Mouse (Mus musculus): Measurements from ENCODE around the gene Prrc2c. TPM values are rescaled to one million over a fixed set of nuclear protein-coding genes. Genes with fewer than 3 reads are reported as not detected.
"Not testable (repeated sequence)": the region's sequence is repeated elsewhere in the genome, so short reads cannot be mapped to it uniquely, and the experiment has no call there.

Gene Prrc2c
- polyA plus RNA-seq, 1 experiment from 2014 or later, result 156 TPM

DNA sequence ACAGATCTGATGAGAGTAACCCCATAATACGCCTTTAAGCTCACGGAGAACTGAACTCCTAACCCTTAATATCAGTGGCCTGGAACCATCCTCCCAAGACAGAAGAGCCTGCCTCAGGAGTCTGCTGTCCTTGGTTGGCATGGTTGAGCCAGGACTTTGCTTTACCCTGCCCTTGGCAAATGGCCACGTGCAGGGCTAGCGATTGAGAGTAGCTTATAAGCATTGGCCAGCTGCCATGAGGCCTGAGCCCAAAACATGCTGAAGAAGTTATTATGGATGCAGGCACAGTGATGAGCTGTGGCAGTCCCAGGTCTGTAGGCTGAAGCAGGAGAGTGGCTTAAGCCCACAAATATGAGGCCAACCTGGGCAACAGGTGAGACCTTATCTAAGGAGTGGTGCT is 112.5 kb downstream of the Prrc2c start:
- H3K4me3 ChIP-seq; H3K36me3 ChIP-seq (replicated peaks); H3K27ac ChIP-seq (replicated peaks); H3K4me1 ChIP-seq; H3K27me3 ChIP-seq (replicated peaks; ENCODE audit: low read depth, poor library complexity, severe bottlenecking); DNase-seq (ENCODE audit: low spot score); H3K9me3 ChIP-seq: not testable (repeated sequence)
- WGBS, result 86% methylated on average over 4 of the region's 4 CpGs

DNA sequence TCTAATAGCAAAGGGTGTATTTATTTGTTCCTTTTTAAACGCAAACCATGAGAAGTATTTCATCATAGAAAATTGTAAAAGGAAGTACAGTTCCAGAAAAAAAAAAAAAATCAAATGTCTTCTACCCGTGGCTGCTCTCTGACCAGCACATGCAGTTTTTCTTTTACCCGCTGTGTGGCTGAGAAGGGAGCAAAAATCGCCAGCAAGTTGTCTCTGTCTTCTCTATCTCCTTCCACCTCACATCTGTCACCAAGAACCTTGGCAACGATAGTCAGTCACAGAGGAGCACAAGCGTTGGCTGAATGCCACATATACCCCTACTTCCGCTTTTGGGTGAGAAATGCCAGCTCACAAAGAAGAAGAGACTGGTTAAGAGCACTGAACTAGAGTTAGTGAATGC is 115.1 kb downstream of the Prrc2c start:
- Histone ChIP-seq H3K9me3 (no peaks in the 10 kb centered on the region), H3K27me3 (replicated peaks; ENCODE audit: low read depth, poor library complexity, severe bottlenecking) (no peaks in the 10 kb centered on the region), H3K27ac (replicated peaks) (no peak overlapping the region), H3K4me3 (no peak overlapping the region), H3K36me3 (replicated peaks) (no peaks in the 10 kb centered on the region), H3K4me1 (peaks cover 7% of the 10 kb centered on the region)
- no peak for DNase-seq (ENCODE audit: low spot score)
- 78% methylated on average over 7 of the region's 7 CpGs for WGBS

DNA sequence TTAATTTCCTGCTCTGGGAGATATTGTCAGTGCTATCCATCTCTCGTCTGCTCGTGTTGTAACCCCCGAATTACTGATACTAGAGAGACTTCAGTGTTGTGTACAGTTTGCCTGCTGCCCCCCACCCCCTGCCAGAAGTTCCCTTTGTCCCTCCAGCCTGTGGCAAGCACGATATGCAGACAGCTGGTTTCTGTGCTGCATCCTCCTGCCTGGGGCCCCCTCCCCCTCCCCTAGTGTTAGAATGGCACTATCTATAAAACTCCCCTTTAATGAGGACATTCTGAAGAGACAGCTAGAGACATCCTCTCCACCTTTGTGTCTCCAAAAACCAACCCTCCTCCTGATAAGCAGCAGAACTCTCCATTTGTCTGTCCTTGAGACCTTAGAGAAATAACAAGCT is 116.5 kb downstream of the Prrc2c start:
- no peak overlapping the region for H3K27ac ChIP-seq (replicated peaks)
- H3K27me3 ChIP-seq (replicated peaks; ENCODE audit: low read depth, poor library complexity, severe bottlenecking), result no peaks in the 10 kb centered on the region
- H3K9me3 ChIP-seq, result no peaks in the 10 kb centered on the region
- DNase-seq (ENCODE audit: low spot score), result no peak
- H3K4me3 ChIP-seq, result no peak overlapping the region
- no peaks in the 10 kb centered on the region for H3K36me3 ChIP-seq (replicated peaks)
- 48% methylated on average over 4 of the region's 4 CpGs for WGBS
- H3K4me1 ChIP-seq, result peaks cover 7% of the 10 kb centered on the region

Small RNAs within 50 kb of the gene (microRNA-seq; reads per million reads assigned to microRNA genes)
- not detected for gene Gm27616

Other genes starting within 250 kb of the Prrc2c start
- 33.7 and 37.4 TPM in 2 replicates for gene Mettl13, start 192.0 kb downstream of the Prrc2c start, polyA plus RNA-seq (2016; fragmentation: Nextera tagmentation; extraction: Ambion mirVana)
- 51.4 and 54.7 TPM in 2 replicates for gene Vamp4, start 170.0 kb downstream of the Prrc2c start, polyA plus RNA-seq (2016; fragmentation: Nextera tagmentation; extraction: Ambion mirVana)
- not detected in 2 replicates for gene Myoc, start 101.4 kb downstream of the Prrc2c start, polyA plus RNA-seq (2016; fragmentation: Nextera tagmentation; extraction: Ambion mirVana)
- gene Myocos, start 82.3 kb downstream of the Prrc2c start, polyA plus RNA-seq (2016; fragmentation: Nextera tagmentation; extraction: Ambion mirVana), result not detected in 2 replicates
- 0.09 TPM in 1 of 2 replicates, not detected in the other for gene Fmo4, start 73.4 kb upstream of the Prrc2c start, polyA plus RNA-seq (2016; fragmentation: Nextera tagmentation; extraction: Ambion mirVana)
- 4.3 and 4.9 TPM in 2 replicates for gene Fmo1, start 126.1 kb upstream of the Prrc2c start, polyA plus RNA-seq (2016; fragmentation: Nextera tagmentation; extraction: Ambion mirVana)
- not detected in 2 replicates for gene Fmo2, start 158.2 kb upstream of the Prrc2c start, polyA plus RNA-seq (2016; fragmentation: Nextera tagmentation; extraction: Ambion mirVana)
- not detected in 2 replicates for gene Fmo6, start 197.0 kb upstream of the Prrc2c start, polyA plus RNA-seq (2016; fragmentation: Nextera tagmentation; extraction: Ambion mirVana)
- not detected in 2 replicates for gene Fmo3, start 244.0 kb upstream of the Prrc2c start, polyA plus RNA-seq (2016; fragmentation: Nextera tagmentation; extraction: Ambion mirVana)